Mouse (Mus musculus): ENCODE measurements around the gene Srd5a2.
"Not testable (repeated sequence)": the region's sequence is repeated elsewhere in the genome, so short reads cannot be mapped to it uniquely, and the experiment has no call there.

The Srd5a2 gene

GRCm38 (mm10) chr17:74047210-74048082 lies at the start of gene Srd5a2:
Srd5a2 (minus strand) TSS chr17:74047916.
- no peak for ATAC-seq (ENCODE audit: insufficient number of reproducible peaks, low FRiP score, low TSS enrichment)

- ATAC-seq (ENCODE audit: insufficient number of reproducible peaks, low FRiP score, low TSS enrichment) = no peak
These were observed 41.4 kb upstream of the Srd5a2 start for GRCm38 (mm10) chr17:74088886-74089678.

GRCm38 (mm10) chr17:74088016-74088415 lies 40.3 kb upstream of the Srd5a2 start:
- ATAC-seq (ENCODE audit: insufficient number of reproducible peaks, low FRiP score, low TSS enrichment) = no peak

GRCm38 (mm10) chr17:74083370-74083769 lies 35.7 kb upstream of the Srd5a2 start:
- ATAC-seq (ENCODE audit: insufficient number of reproducible peaks, low FRiP score, low TSS enrichment) = no peak

GRCm38 (mm10) chr17:74080076-74080615 lies 32.4 kb upstream of the Srd5a2 start:
- ATAC-seq (ENCODE audit: insufficient number of reproducible peaks, low FRiP score, low TSS enrichment) = no peak

GRCm38 (mm10) chr17:74078776-74079495 lies 31.2 kb upstream of the Srd5a2 start:
- ATAC-seq (ENCODE audit: insufficient number of reproducible peaks, low FRiP score, low TSS enrichment) = no peak

GRCm38 (mm10) chr17:74073067-74073466 lies 25.4 kb upstream of the Srd5a2 start:
- not testable (repeated sequence) for ATAC-seq (ENCODE audit: insufficient number of reproducible peaks, low FRiP score, low TSS enrichment)

GRCm38 (mm10) chr17:74062763-74063162 lies 15.0 kb upstream of the Srd5a2 start:
- ATAC-seq (ENCODE audit: insufficient number of reproducible peaks, low FRiP score, low TSS enrichment) = not testable (repeated sequence)

- ATAC-seq (ENCODE audit: insufficient number of reproducible peaks, low FRiP score, low TSS enrichment) = no peak
These were observed 607 bp upstream of the Srd5a2 start for GRCm38 (mm10) chr17:74048229-74048816.

- peak; percentile 71 for ATAC-seq (ENCODE audit: insufficient number of reproducible peaks, low FRiP score, low TSS enrichment)
These were observed 4.0 kb downstream of the Srd5a2 start for GRCm38 (mm10) chr17:74043754-74044153.

- peak; percentile 81 for ATAC-seq (ENCODE audit: insufficient number of reproducible peaks, low FRiP score, low TSS enrichment)
These were observed 27.1 kb downstream of the Srd5a2 start for GRCm38 (mm10) chr17:74020526-74021203.

GRCm38 (mm10) chr17:74018281-74018680 lies 29.4 kb downstream of the Srd5a2 start:
- ATAC-seq (ENCODE audit: insufficient number of reproducible peaks, low FRiP score, low TSS enrichment) = no peak

GRCm38 (mm10) chr17:74017649-74018048 lies 30.1 kb downstream of the Srd5a2 start:
- ATAC-seq (ENCODE audit: insufficient number of reproducible peaks, low FRiP score, low TSS enrichment) = no peak

- ATAC-seq (ENCODE audit: insufficient number of reproducible peaks, low FRiP score, low TSS enrichment) = no peak
These were observed 32.6 kb downstream of the Srd5a2 start for GRCm38 (mm10) chr17:74015128-74015527.

GRCm38 (mm10) chr17:74008680-74009079 lies 39.0 kb downstream of the Srd5a2 start:
- no peak for ATAC-seq (ENCODE audit: insufficient number of reproducible peaks, low FRiP score, low TSS enrichment)

GRCm38 (mm10) chr17:74007001-74007400 lies 40.7 kb downstream of the Srd5a2 start:
- no peak for ATAC-seq (ENCODE audit: insufficient number of reproducible peaks, low FRiP score, low TSS enrichment)

GRCm38 (mm10) chr17:74002396-74002795 lies 45.3 kb downstream of the Srd5a2 start:
- no peak for ATAC-seq (ENCODE audit: insufficient number of reproducible peaks, low FRiP score, low TSS enrichment)

GRCm38 (mm10) chr17:73995907-73996645 lies 51.6 kb downstream of the Srd5a2 start:
- ATAC-seq (ENCODE audit: insufficient number of reproducible peaks, low FRiP score, low TSS enrichment) = no peak

GRCm38 (mm10) chr17:73991264-73991663 lies 56.5 kb downstream of the Srd5a2 start:
- ATAC-seq (ENCODE audit: insufficient number of reproducible peaks, low FRiP score, low TSS enrichment) = no peak
